Mouse (Mus musculus): ENCODE data around the gene Upk1a. TPM values are rescaled to one million over a fixed set of nuclear protein-coding genes. Genes with fewer than 3 reads are reported as not detected.

Upk1a gene
- not detected for total RNA-seq (2021)
- long read RNA-seq, experiment 1: 0 reads
- long read RNA-seq, experiment 2: 0 reads

- DNase-seq: no peak
Measured at GRCm38 (mm10) chr7:30612654-30613402, at the start of gene Upk1a. Gene Upk1a, minus strand, starts transcription at chr7:30612847.

- peak; percentile 98 for DNase-seq
Measured at GRCm38 (mm10) chr7:30649591-30650540, 37.2 kb upstream of the Upk1a start, which contains the start of gene Rbm42. Gene Rbm42, minus strand, starts transcription at chr7:30650317.

- DNase-seq: no peak
Measured at GRCm38 (mm10) chr7:30639083-30639482, 26.4 kb upstream of the Upk1a start.

GRCm38 (mm10) chr7:30636395-30636794 is 23.7 kb upstream of the Upk1a start:
- DNase-seq: no peak

GRCm38 (mm10) chr7:30635752-30636151 is 23.1 kb upstream of the Upk1a start, which contains the start of gene Etv2:
Gene Etv2, minus strand, starts transcription at chr7:30635852.
- no peak for DNase-seq

- DNase-seq: no peak
Measured at GRCm38 (mm10) chr7:30634621-30635020, 22.0 kb upstream of the Upk1a start.

GRCm38 (mm10) chr7:30633762-30634412 is 21.2 kb upstream of the Upk1a start:
- DNase-seq: no peak

GRCm38 (mm10) chr7:30629013-30629412 is 16.4 kb upstream of the Upk1a start:
- no peak for DNase-seq

GRCm38 (mm10) chr7:30626647-30627046 is 14.0 kb upstream of the Upk1a start:
- DNase-seq: no peak

GRCm38 (mm10) chr7:30625530-30626384 is 13.1 kb upstream of the Upk1a start, which contains the start of gene Cox6b1:
Gene Cox6b1, minus strand, starts transcription at chr7:30626151.
- DNase-seq: peak; percentile 85

- no peak for DNase-seq
Measured at GRCm38 (mm10) chr7:30619202-30619601, 6.6 kb upstream of the Upk1a start.

- no peak for DNase-seq
Measured at GRCm38 (mm10) chr7:30618658-30619057, 6.0 kb upstream of the Upk1a start.

- no peak for DNase-seq
Measured at GRCm38 (mm10) chr7:30615049-30615760, 2.6 kb upstream of the Upk1a start.

GRCm38 (mm10) chr7:30614454-30614853 is 1.8 kb upstream of the Upk1a start:
- DNase-seq: no peak

- DNase-seq: peak; percentile 32
Measured at GRCm38 (mm10) chr7:30613529-30614112, 974 bp upstream of the Upk1a start.

- no peak for DNase-seq
Measured at GRCm38 (mm10) chr7:30610043-30610442, 2.6 kb downstream of the Upk1a start.

GRCm38 (mm10) chr7:30608476-30608875 is 4.2 kb downstream of the Upk1a start:
- no peak for DNase-seq

- DNase-seq: no peak
Measured at GRCm38 (mm10) chr7:30607706-30608309, 4.8 kb downstream of the Upk1a start.

- no peak for DNase-seq
Measured at GRCm38 (mm10) chr7:30604944-30605343, 7.7 kb downstream of the Upk1a start.

- DNase-seq: no peak
Measured at GRCm38 (mm10) chr7:30604424-30604823, 8.2 kb downstream of the Upk1a start.
